Mouse (Mus musculus) hindbrain, embryonic 11.5 days (tissue): ENCODE data around the gene R3hcc1l. TPM values are rescaled to one million over a fixed set of nuclear protein-coding genes. Genes with fewer than 3 reads are reported as not detected.
A peak's percentile ranks its signal among the peaks of the same experiment; 100 is the strongest.

ENCODE experiments used
- ATAC-seq: fragments of 200-750 bp; cut with Nextera tagmentation; 2 replicates; pipeline ENCODE4 v1.8.0; 2017; ENCODE audit warnings: mild to moderate bottlenecking, moderate TSS enrichment, moderate library complexity; ENCODE audit not compliant: low FRiP score
- DNase-seq: peaks from one replicate; pipeline ENCODE4 v3.0.0-alpha.2; 2015; ENCODE audit warnings: low spot score
- H3K27ac ChIP-seq: fragments of 300-500 bp; sonication (generic); 2 replicates; pipeline ENCODE4 v1.5.1; 2014; ENCODE audit warnings: mild to moderate bottlenecking, low read depth, low read length
- H3K27me3 ChIP-seq: fragments of 300-500 bp; sonication (generic); 2 replicates; pipeline ENCODE4 v1.6.1; 2014; ENCODE audit warnings: mild to moderate bottlenecking, low read length, moderate library complexity, mixed read lengths; ENCODE audit not compliant: control insufficient read depth, insufficient read depth
- H3K36me3 ChIP-seq: fragments of 300-500 bp; sonication (generic); 2 replicates; pipeline ENCODE4 v1.6.1; 2014; ENCODE audit warnings: mild to moderate bottlenecking, low read length, moderate library complexity, mixed read lengths; ENCODE audit not compliant: control insufficient read depth, insufficient read depth
- H3K4me1 ChIP-seq: fragments of 300-500 bp; sonication (generic); replicated peaks from 2 replicates; pipeline ENCODE4 v1.6.1; 2014; ENCODE audit warnings: low read length, mixed read lengths; ENCODE audit not compliant: control insufficient read depth, insufficient read depth
- H3K4me2 ChIP-seq: fragments of 300-500 bp; sonication (generic); replicated peaks from 2 replicates; pipeline ENCODE4 v1.6.1; 2014; ENCODE audit warnings: mild to moderate bottlenecking, low read depth, low read length
- H3K4me3 ChIP-seq: fragments of 300-500 bp; sonication (generic); 2 replicates; pipeline ENCODE4 v1.5.1; 2014; ENCODE audit warnings: low read depth, low read length
- H3K9ac ChIP-seq: fragments of 300-500 bp; sonication (generic); 2 replicates; pipeline ENCODE4 v1.6.1; 2014; ENCODE audit warnings: low read depth, low read length
- H3K9me3 ChIP-seq: fragments of 300-500 bp; sonication (generic); 2 replicates; pipeline ENCODE4 v1.6.1; 2016; ENCODE audit warnings: low read length; ENCODE audit not compliant: control insufficient read depth
- WGBS: fragments of 180-500 bp; shearing (Covaris S2); extraction: QIAGEN DNeasy Blood & Tissue Kit; methylation state at CpG from one replicate; pipeline ENCODE4 v1.1.7; 2014; 5-methylcytosine and 5-hydroxymethylcytosine counted together
- polyA plus RNA-seq: library from polyadenylated mRNA; unstranded; fragments of >200 nt; fragmentation: Nextera tagmentation; extraction: Ambion mirVana; gene quantifications from 2 replicates; pipeline ENCODE4 v1.2.1, GENCODE M21; 2014

Gene R3hcc1l
- polyA plus RNA-seq, 1 experiment from 2014 or later: 23.4 TPM

DNA sequence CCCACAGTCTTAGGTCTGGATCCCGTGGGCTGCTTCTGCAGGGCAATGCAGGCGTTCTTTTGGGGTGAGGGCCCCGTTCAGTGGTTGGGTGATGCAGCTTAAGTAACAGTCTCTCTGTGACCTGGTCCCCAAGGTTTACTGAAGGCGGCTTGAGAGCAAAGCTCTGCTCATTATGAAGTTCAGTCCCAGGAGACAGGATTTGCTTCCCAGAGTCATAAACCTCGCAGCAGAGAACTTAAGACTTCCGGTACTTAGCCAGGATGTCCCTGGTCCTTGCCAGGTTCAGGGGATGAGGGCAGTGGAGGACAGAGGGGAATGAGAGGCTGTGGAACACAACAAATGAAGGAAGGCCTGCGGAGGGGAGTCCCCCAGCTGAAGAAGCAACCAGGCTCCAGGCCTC is 94.6 kb downstream of the R3hcc1l start:
- Histone ChIP-seq H3K4me1 (0 out of 2 replicates have a peak, but pooled peaks cover 3% of the 10 kb centered on the region), H3K36me3 (no peaks in the 10 kb centered on the region), H3K27me3 (peaks cover 7% of the 10 kb centered on the region; the same call in 1 of the 2 replicates), H3K27ac (no peak overlapping the region), H3K4me2 (peak overlapping the region; percentile 63), H3K4me3 (peak overlapping the region; percentile 35), H3K9me3 (no peaks in the 10 kb centered on the region), H3K9ac (no peak overlapping the region)
- WGBS: 34% methylated on average over 7 of the region's 7 CpGs
- no peak for ATAC-seq
- no peak for DNase-seq

DNA sequence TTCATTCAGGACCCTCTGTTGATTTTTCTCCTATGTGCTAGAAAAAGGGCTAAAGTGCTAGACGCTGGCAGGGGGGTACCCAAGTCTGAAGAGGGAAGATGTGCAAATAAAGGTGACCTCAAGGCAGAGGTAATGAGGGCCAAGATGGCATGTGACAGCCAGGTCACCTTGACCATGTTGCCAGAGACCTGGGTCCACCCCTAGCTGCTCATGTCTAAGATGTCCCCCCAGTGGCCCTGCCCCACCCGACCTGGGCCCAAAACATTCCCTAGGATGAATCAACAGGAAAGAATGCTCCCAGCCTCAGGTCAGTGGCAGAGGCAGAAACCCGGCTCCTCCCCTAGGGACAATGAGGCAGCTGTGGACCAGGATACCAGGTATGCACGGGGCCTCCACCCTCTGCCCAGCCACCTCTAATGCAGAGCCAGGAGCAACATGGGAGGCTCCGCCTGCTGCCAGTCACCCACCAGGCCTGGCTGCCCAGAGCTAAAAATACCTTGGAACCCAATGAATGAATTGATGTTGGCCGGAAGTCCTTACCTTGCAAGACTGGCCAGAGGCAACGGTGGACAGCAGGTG is 95.2 kb downstream of the R3hcc1l start:
- no peaks in the 10 kb centered on the region for H3K36me3 ChIP-seq
- H3K4me2 ChIP-seq: no peak overlapping the region
- 0 out of 2 replicates have a peak, but pooled peaks cover 3% of the 10 kb centered on the region for H3K4me1 ChIP-seq
- H3K4me3 ChIP-seq: no peak overlapping the region
- H3K27me3 ChIP-seq: peaks cover 7% of the 10 kb centered on the region; the same call in 1 of the 2 replicates
- H3K27ac ChIP-seq: no peak overlapping the region
- H3K9ac ChIP-seq: no peak overlapping the region
- WGBS: 75% methylated on average over 7 of the region's 7 CpGs
- H3K9me3 ChIP-seq: no peaks in the 10 kb centered on the region
- ATAC-seq (no peak), DNase-seq (no peak)

- WGBS: 89% methylated on average over 6 of the region's 6 CpGs
- Histone ChIP-seq H3K4me2 (no peak overlapping the region), H3K9ac (no peak overlapping the region), H3K9me3 (no peaks in the 10 kb centered on the region), H3K27me3 (no peaks in the 10 kb centered on the region), H3K4me1 (no peaks in the 10 kb centered on the region), H3K36me3 (no peaks in the 10 kb centered on the region), H3K4me3 (no peak overlapping the region), H3K27ac (no peak overlapping the region)
- ATAC-seq (no peak), DNase-seq (no peak)
These were observed 109.5 kb downstream of the R3hcc1l start for GRCm38 (mm10) chr19:42628068-42628467.

- no peak for ATAC-seq
- 24% methylated on average over 8 of the region's 8 CpGs for WGBS
- no peak overlapping the region for H3K4me2 ChIP-seq
- H3K4me1 ChIP-seq: no peaks in the 10 kb centered on the region
- H3K36me3 ChIP-seq: no peaks in the 10 kb centered on the region
- H3K4me3 ChIP-seq: no peak overlapping the region
- no peak overlapping the region for H3K27ac ChIP-seq
- no peak for DNase-seq
- H3K9me3 ChIP-seq: no peaks in the 10 kb centered on the region
- H3K9ac ChIP-seq: no peak overlapping the region
- H3K27me3 ChIP-seq: no peaks in the 10 kb centered on the region
These were observed 113.0 kb downstream of the R3hcc1l start for GRCm38 (mm10) chr19:42631541-42631961.

- H3K9ac ChIP-seq: no peak overlapping the region
- 70% methylated on average over 4 of the region's 4 CpGs for WGBS
These were observed 113.7 kb downstream of the R3hcc1l start for GRCm38 (mm10) chr19:42632301-42632700.

GRCm38 (mm10) chr19:42633650-42634049 is 115.1 kb downstream of the R3hcc1l start:
- ATAC-seq (no peak), DNase-seq (no peak)
- H3K9me3 ChIP-seq: no peaks in the 10 kb centered on the region
- no peak overlapping the region for H3K4me3 ChIP-seq
- WGBS: 77% methylated on average over 2 of the region's 2 CpGs
- H3K4me2 ChIP-seq: no peak overlapping the region
- H3K4me1 ChIP-seq: no peaks in the 10 kb centered on the region
- no peaks in the 10 kb centered on the region for H3K27me3 ChIP-seq
- no peak overlapping the region for H3K9ac ChIP-seq
- no peaks in the 10 kb centered on the region for H3K36me3 ChIP-seq
- H3K27ac ChIP-seq: no peak overlapping the region

More at GRCm38 (mm10) chr19:42632301-42632700, 113.7 kb downstream of the R3hcc1l start:
- Histone ChIP-seq H3K4me1 (no peaks in the 10 kb centered on the region), H3K27me3 (no peaks in the 10 kb centered on the region), H3K4me3 (no peak overlapping the region), H3K4me2 (no peak overlapping the region), H3K9me3 (no peaks in the 10 kb centered on the region), H3K36me3 (no peaks in the 10 kb centered on the region), H3K27ac (no peak overlapping the region)
- ATAC-seq: no peak
- no peak for DNase-seq

DNA sequence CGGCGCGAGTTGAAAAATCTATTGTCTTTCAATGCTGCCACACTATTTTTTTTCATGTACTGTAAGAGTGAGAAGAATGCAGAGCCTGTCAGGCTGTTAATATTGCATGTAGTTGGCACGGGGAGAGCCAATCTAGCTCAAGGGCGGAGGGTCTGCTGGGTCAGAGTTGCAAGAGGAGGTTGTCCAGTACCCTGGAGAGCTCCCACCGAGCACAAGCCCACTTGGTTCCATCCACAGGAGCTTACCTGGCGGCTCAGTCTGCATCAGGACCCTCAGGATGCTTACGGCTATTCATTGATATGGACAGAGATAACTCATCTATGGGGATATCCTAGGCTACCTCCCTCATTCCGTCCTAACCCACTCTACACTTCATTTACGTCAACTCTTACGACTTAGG is 118.1 kb downstream of the R3hcc1l start:
- no peak for DNase-seq
- ATAC-seq: no peak
- WGBS: 57% methylated on average over 11 of the region's 11 CpGs
- Histone ChIP-seq H3K4me3 (no peak overlapping the region), H3K4me2 (no peak overlapping the region), H3K4me1 (no peaks in the 10 kb centered on the region), H3K36me3 (no peaks in the 10 kb centered on the region), H3K27me3 (no peaks in the 10 kb centered on the region), H3K9ac (no peak overlapping the region), H3K27ac (no peak overlapping the region), H3K9me3 (no peaks in the 10 kb centered on the region)

DNA sequence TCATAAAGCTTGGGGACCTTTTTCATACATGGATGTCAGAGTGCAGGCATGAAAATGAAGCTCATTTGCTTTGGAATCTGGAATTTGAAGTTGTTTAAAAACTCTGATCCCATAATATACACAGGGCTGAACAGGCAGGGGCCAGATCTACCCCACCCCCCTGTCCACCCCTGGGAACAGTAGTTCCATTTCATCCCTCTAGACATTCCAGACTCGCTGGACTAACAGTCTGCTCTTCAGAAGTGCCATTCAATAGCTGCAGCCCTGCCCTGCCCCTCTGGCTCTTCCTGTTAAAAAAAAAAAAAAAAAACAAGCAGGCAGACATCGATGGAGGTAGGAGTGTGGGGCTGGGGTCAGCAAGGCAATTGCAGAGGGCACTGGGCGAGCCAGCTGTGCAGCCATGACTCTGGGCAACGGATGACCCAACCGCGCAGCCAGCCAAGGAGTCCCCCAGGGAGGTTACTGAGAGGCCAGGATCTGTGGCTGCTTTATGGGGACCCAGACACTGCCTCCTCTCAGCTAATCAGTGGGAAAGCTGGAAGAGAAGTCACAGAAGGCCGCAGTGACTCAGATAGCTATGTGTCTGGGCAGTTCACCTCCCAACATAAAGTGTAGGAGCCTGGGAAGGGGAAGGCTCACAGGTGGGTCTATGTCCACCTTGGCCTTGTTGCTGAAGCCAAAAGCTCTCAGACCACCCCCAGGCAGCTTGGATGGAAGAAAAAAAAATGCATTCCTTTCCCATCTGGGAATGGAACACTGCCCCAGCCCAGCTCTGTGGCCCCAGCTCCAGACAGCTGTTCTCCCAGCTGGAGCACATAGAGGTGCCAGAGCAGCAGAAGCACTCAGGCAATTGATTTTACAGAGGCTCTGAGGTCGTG is 120.3 kb downstream of the R3hcc1l start:
- no peaks in the 10 kb centered on the region for H3K4me1 ChIP-seq
- DNase-seq: no peak
- H3K9ac ChIP-seq: no peak overlapping the region
- H3K27ac ChIP-seq: no peak overlapping the region
- no peak overlapping the region for H3K4me3 ChIP-seq
- H3K27me3 ChIP-seq: no peaks in the 10 kb centered on the region
- H3K9me3 ChIP-seq: no peaks in the 10 kb centered on the region
- 50% methylated on average over 7 of the region's 8 CpGs for WGBS
- H3K4me2 ChIP-seq: no peak overlapping the region
- ATAC-seq: no peak
- no peaks in the 10 kb centered on the region for H3K36me3 ChIP-seq

GRCm38 (mm10) chr19:42639544-42639943 is 121.0 kb downstream of the R3hcc1l start:
- H3K9ac ChIP-seq: no peak overlapping the region
- 80% methylated on average over 8 of the region's 8 CpGs for WGBS
- DNase-seq: no peak
- ATAC-seq: no peak
- no peaks in the 10 kb centered on the region for H3K9me3 ChIP-seq
- no peak overlapping the region for H3K27ac ChIP-seq
- no peaks in the 10 kb centered on the region for H3K27me3 ChIP-seq
- no peaks in the 10 kb centered on the region for H3K36me3 ChIP-seq
- H3K4me2 ChIP-seq: no peak overlapping the region
- H3K4me1 ChIP-seq: no peaks in the 10 kb centered on the region
- H3K4me3 ChIP-seq: no peak overlapping the region
